Mouse (Mus musculus) heart, embryonic 11.5 days (tissue): ENCODE results near the gene Emid1. TPM values are rescaled to one million over a fixed set of nuclear protein-coding genes. Genes with fewer than 3 reads are reported as not detected.

Experiments used
- ATAC-seq: fragments of 200-750 bp; cut with Nextera tagmentation; replicated peaks from 2 replicates; pipeline ENCODE4 v1.8.0; 2017; ENCODE audit warnings: moderate library complexity; ENCODE audit not compliant: insufficient number of reproducible peaks, low FRiP score, low TSS enrichment
- H3K27ac ChIP-seq: fragments of 300-500 bp; sonication (generic); 2 replicates; pipeline ENCODE4 v1.5.1; 2014; ENCODE audit warnings: mild to moderate bottlenecking, low read depth, low read length
- H3K27me3 ChIP-seq: fragments of 300-500 bp; sonication (generic); 2 replicates; pipeline ENCODE4 v1.6.1; 2014; ENCODE audit warnings: mild to moderate bottlenecking, low read length, mixed read lengths; ENCODE audit not compliant: control insufficient read depth, insufficient read depth
- H3K36me3 ChIP-seq: fragments of 300-500 bp; sonication (generic); 2 replicates; pipeline ENCODE4 v1.6.1; 2014; ENCODE audit warnings: mild to moderate bottlenecking, low read length, moderate library complexity, mixed read lengths; ENCODE audit not compliant: control insufficient read depth, insufficient read depth
- H3K4me1 ChIP-seq: fragments of 300-500 bp; sonication (generic); 2 replicates; pipeline ENCODE4 v1.6.1; 2014; ENCODE audit warnings: low read length; ENCODE audit not compliant: control insufficient read depth, insufficient read depth
- H3K4me2 ChIP-seq: fragments of 300-500 bp; sonication (generic); 2 replicates; pipeline ENCODE4 v1.6.1; 2014; ENCODE audit warnings: mild to moderate bottlenecking, moderate library complexity
- H3K4me3 ChIP-seq: fragments of 300-500 bp; sonication (generic); 2 replicates; pipeline ENCODE4 v1.5.1; 2014; ENCODE audit warnings: low read depth, low read length
- H3K9ac ChIP-seq: fragments of 300-500 bp; sonication (generic); 2 replicates; pipeline ENCODE4 v1.6.1; 2014; ENCODE audit warnings: mild to moderate bottlenecking, low read depth, low read length, moderate library complexity
- H3K9me3 ChIP-seq: fragments of 300-500 bp; sonication (generic); replicated peaks from 2 replicates; pipeline ENCODE4 v1.6.1; 2016; ENCODE audit warnings: low read length; ENCODE audit not compliant: control insufficient read depth
- WGBS: fragments of 180-500 bp; shearing (Covaris S2); extraction: QIAGEN DNeasy Blood & Tissue Kit; methylation state at CpG from one replicate; pipeline ENCODE4 v1.1.7; 2014; ENCODE audit not compliant: insufficient replicate concordance; 5-methylcytosine and 5-hydroxymethylcytosine counted together
- polyA plus RNA-seq: library from polyadenylated mRNA; unstranded; fragments of >200 nt; fragmentation: Nextera tagmentation; extraction: Ambion mirVana; gene quantifications from 2 replicates; pipeline ENCODE4 v1.2.1, GENCODE M21; 2014

The Emid1 gene
- polyA plus RNA-seq, 1 experiment from 2014 or later = 6.8 TPM

GRCm38 (mm10) chr11:5188170-5188569, 36.1 kb upstream of the Emid1 start:
- no peaks in the 10 kb centered on the region for H3K9me3 ChIP-seq
- ATAC-seq = no peak
- no peak overlapping the region for H3K4me2 ChIP-seq
- no peaks in the 10 kb centered on the region for H3K36me3 ChIP-seq
- no peak overlapping the region for H3K9ac ChIP-seq
- no peak overlapping the region for H3K27ac ChIP-seq
- peaks cover 34% of the 10 kb centered on the region for H3K4me1 ChIP-seq
- no peaks in the 10 kb centered on the region for H3K27me3 ChIP-seq
- H3K4me3 ChIP-seq = no peak overlapping the region
- WGBS = 86% methylated on average over 4 of the region's 4 CpGs

GRCm38 (mm10) chr11:5184832-5185231, 32.8 kb upstream of the Emid1 start:
- no peak overlapping the region for H3K27ac ChIP-seq
- H3K4me2 ChIP-seq = no peak overlapping the region
- no peaks in the 10 kb centered on the region for H3K9me3 ChIP-seq
- 88% methylated on average over 9 of the region's 9 CpGs for WGBS
- no peaks in the 10 kb centered on the region for H3K27me3 ChIP-seq
- H3K36me3 ChIP-seq = no peaks in the 10 kb centered on the region
- no peak overlapping the region for H3K4me3 ChIP-seq
- ATAC-seq = no peak
- H3K4me1 ChIP-seq = peaks cover 15% of the 10 kb centered on the region
- no peak overlapping the region for H3K9ac ChIP-seq

GRCm38 (mm10) chr11:5184250-5184649, 32.2 kb upstream of the Emid1 start:
- peaks cover 9% of the 10 kb centered on the region for H3K4me1 ChIP-seq
- no peaks in the 10 kb centered on the region for H3K27me3 ChIP-seq
- H3K36me3 ChIP-seq = no peaks in the 10 kb centered on the region
- 39% methylated on average over 8 of the region's 9 CpGs for WGBS
- H3K4me3 ChIP-seq = no peak overlapping the region
- no peak overlapping the region for H3K4me2 ChIP-seq
- H3K27ac ChIP-seq = no peak overlapping the region
- no peak overlapping the region for H3K9ac ChIP-seq
- ATAC-seq = no peak
- no peaks in the 10 kb centered on the region for H3K9me3 ChIP-seq

- Histone ChIP-seq H3K27me3 (no peaks in the 10 kb centered on the region), H3K4me3 (no peak overlapping the region), H3K4me2 (no peak overlapping the region), H3K9ac (no peak overlapping the region), H3K4me1 (peaks cover 6% of the 10 kb centered on the region; the same call in 1 of the 2 replicates), H3K9me3 (no peaks in the 10 kb centered on the region), H3K27ac (no peak overlapping the region), H3K36me3 (no peaks in the 10 kb centered on the region)
- ATAC-seq = no peak
- 59% methylated on average over 4 of the region's 4 CpGs for WGBS
These were observed 30.8 kb upstream of the Emid1 start for GRCm38 (mm10) chr11:5182870-5183269.

- no peaks in the 10 kb centered on the region for H3K9me3 ChIP-seq
- WGBS = 21% methylated on average over 13 of the region's 13 CpGs
- no peak for ATAC-seq
- H3K27ac ChIP-seq = no peak overlapping the region
- H3K4me2 ChIP-seq = no peak overlapping the region
- H3K36me3 ChIP-seq = no peaks in the 10 kb centered on the region
- H3K4me3 ChIP-seq = no peak overlapping the region
- peaks cover 6% of the 10 kb centered on the region; the same call in 1 of the 2 replicates for H3K4me1 ChIP-seq
- no peaks in the 10 kb centered on the region for H3K27me3 ChIP-seq
- no peak overlapping the region for H3K9ac ChIP-seq
These were observed 29.9 kb upstream of the Emid1 start for GRCm38 (mm10) chr11:5181850-5182404.

- Histone ChIP-seq H3K9me3 (no peaks in the 10 kb centered on the region), H3K4me2 (no peak overlapping the region), H3K9ac (no peak overlapping the region), H3K4me3 (no peak overlapping the region), H3K4me1 (peaks cover 6% of the 10 kb centered on the region; the same call in 1 of the 2 replicates), H3K36me3 (no peaks in the 10 kb centered on the region), H3K27me3 (no peaks in the 10 kb centered on the region), H3K27ac (no peak overlapping the region)
- ATAC-seq = no peak
- 38% methylated on average over 8 of the region's 8 CpGs for WGBS
These were observed 27.3 kb upstream of the Emid1 start for GRCm38 (mm10) chr11:5179391-5179790.

GRCm38 (mm10) chr11:5177171-5177570, 25.1 kb upstream of the Emid1 start:
- Histone ChIP-seq H3K9ac (no peak overlapping the region), H3K4me3 (no peak overlapping the region), H3K4me1 (peaks cover 3% of the 10 kb centered on the region), H3K36me3 (no peaks in the 10 kb centered on the region), H3K27ac (no peak overlapping the region), H3K4me2 (no peak overlapping the region), H3K9me3 (no peaks in the 10 kb centered on the region), H3K27me3 (no peaks in the 10 kb centered on the region)
- 69% methylated on average over 12 of the region's 12 CpGs for WGBS
- ATAC-seq = no peak

GRCm38 (mm10) chr11:5176685-5177084, 24.6 kb upstream of the Emid1 start:
- H3K4me3 ChIP-seq = no peak overlapping the region
- no peaks in the 10 kb centered on the region for H3K36me3 ChIP-seq
- no peak overlapping the region for H3K27ac ChIP-seq
- no peak overlapping the region for H3K4me2 ChIP-seq
- no peaks in the 10 kb centered on the region for H3K9me3 ChIP-seq
- peaks cover 3% of the 10 kb centered on the region for H3K4me1 ChIP-seq
- 67% methylated on average over 8 of the region's 8 CpGs for WGBS
- H3K9ac ChIP-seq = no peak overlapping the region
- ATAC-seq = no peak
- no peaks in the 10 kb centered on the region for H3K27me3 ChIP-seq

- Histone ChIP-seq H3K27me3 (no peaks in the 10 kb centered on the region), H3K4me2 (no peak overlapping the region), H3K27ac (no peak overlapping the region), H3K36me3 (no peaks in the 10 kb centered on the region), H3K4me1 (peaks cover 3% of the 10 kb centered on the region), H3K9me3 (no peaks in the 10 kb centered on the region), H3K4me3 (no peak overlapping the region), H3K9ac (no peak overlapping the region)
- ATAC-seq = no peak
- 80% methylated on average over 2 of the region's 2 CpGs for WGBS
These were observed 23.8 kb upstream of the Emid1 start for GRCm38 (mm10) chr11:5175866-5176265.
